Mouse (Mus musculus) fat pad, adult 2 months (tissue): ENCODE results near the gene Gm3238.
"Not testable (repeated sequence)": the region's sequence is repeated elsewhere in the genome, so short reads cannot be mapped to it uniquely, and the experiment has no call there.

Experiments
- DNase-seq: peaks from one replicate; pipeline ENCODE4 v3.0.0-alpha.2; 2011; ENCODE audit warnings: low read depth, low spot score; ENCODE audit errors: extremely low read depth

Gene Gm3238

DNA sequence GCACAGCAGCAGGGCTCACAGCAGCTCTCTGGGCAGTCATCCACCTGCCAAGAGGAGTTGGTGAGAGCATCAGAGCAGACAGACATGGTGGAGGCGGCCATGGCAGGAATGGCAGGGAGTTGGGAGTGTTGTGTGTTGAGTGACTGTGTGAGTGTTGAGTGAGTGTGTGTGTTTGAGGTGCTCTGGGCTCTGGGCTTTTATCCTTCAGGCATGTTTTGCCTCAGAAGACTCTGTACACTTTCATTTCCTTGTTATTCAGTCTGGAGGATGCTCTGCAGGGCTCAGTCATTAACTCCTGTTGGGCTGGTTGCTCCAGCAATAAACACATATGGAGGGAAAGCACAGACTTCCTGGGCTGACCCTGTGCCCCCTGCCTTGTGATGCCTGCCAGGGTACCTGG lies at the start of gene Gm3238:
Gm3238 (minus strand) TSS at position 101 of the 400 bp plus-strand sequence.
- not testable (repeated sequence) for DNase-seq

DNA sequence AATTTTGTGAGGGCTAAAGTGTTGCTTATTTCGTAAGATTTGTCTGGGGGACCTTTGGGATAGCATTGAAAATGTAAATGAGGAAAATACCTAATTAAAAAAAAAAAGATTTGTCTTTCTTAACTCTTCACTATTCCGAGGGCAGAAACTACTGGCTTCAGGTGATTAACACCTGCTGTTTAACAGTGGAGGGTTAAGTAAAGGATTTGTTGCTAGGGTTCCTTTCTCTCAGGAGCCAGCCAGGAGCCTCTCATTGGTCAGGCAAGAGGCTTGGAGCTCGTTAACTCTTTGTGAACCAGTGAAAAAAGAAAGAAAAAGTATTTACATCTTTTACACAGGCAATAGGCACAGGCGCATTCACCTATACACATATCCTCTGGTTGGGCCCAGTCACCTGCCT lies 48.1 kb upstream of the Gm3238 start:
- no peak for DNase-seq

DNA sequence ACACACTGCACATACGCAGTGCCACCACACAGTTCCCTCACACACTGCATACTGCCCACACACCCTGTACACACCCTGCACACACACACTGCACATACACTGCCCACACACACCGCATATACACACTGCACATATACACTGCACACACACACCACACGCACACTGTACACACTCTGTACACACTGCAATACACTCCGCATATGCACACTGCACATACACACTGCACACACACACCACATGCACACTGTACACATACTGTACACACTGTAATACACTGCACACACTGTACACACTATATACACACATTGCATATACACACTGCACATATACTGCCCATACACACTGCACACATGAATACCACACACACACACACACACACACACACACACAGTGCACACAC lies 47.4 kb upstream of the Gm3238 start:
- DNase-seq: no peak

DNA sequence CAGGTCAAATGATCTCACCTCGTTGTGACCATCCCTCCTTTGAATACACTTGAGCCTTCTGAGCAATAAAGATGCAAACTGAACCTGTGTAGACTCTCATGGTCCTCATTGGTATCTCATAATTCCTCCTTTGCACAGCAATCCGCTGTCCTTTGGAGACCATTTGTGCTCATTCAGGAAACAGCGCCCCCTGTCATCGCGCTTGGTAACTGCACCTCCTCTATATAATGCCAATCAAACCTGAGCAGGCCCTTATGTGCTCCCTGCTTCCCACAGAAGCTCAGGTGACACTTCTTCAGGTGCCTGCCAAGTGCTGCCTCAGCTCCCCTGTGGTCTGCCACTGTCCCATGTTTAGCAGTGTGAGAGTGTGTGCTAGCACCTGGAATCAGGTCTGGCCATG lies 44.4 kb upstream of the Gm3238 start:
- DNase-seq: no peak

GRCm38 (mm10) chr10:77814382-77814781 lies 43.3 kb upstream of the Gm3238 start, which contains the start of gene Gm2696:
Gm2696 (plus strand) TSS chr10:77814682.
- no peak for DNase-seq

- no peak for DNase-seq
These were observed 40.6 kb upstream of the Gm3238 start, which contains the start of gene Gm9507 for GRCm38 (mm10) chr10:77811743-77812142. Gm9507 (minus strand) TSS chr10:77811843.

GRCm38 (mm10) chr10:77804095-77804494 lies 33.0 kb upstream of the Gm3238 start:
- DNase-seq: no peak

- no peak for DNase-seq
These were observed 27.9 kb upstream of the Gm3238 start, which contains the start of gene Gm19668 for GRCm38 (mm10) chr10:77798921-77799508. Gm19668 (minus strand) TSS chr10:77799133.

DNA sequence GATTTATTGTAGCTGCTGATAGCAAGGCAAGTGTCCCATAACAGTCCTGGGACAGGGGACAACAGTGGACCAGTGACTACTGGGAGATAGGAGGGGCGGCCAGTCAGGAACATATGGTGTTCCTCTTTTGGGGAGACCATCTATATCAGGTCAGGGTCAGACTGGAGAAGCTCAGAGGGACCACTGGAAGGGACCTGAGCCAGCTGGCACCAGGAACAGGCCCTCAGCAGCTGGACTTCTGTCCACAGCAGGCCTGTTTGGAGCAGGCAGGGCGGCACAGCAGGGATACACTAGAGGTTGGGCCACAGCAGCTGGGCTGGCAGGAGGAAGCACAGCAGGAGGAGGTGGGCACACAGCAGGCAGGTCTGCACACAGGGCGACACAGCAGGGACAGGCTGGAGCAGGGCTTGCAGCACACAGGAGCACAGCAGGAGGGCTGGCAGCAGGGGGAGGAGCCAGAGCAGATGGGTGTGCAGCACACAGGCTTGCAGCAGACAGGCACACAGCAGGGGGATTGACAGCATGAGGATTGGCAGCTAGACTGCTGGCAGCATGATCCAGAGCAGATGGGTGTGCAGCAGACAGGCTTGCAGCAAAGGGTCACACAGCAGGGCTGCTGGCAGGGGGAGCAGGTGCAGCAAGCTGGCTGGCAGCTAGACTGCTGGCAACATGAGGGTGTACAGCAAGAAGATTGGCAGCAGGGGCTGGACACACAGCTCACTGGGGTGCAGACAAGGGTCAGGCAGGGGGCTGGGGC lies 27.2 kb upstream of the Gm3238 start:
- DNase-seq: not testable (repeated sequence)

GRCm38 (mm10) chr10:77797677-77798076 lies 26.6 kb upstream of the Gm3238 start:
- no peak for DNase-seq

- DNase-seq: no peak
These were observed 23.9 kb upstream of the Gm3238 start, which contains the start of gene Gm9639 for GRCm38 (mm10) chr10:77794976-77795375. Gm9639 (minus strand) TSS chr10:77795076.

DNA sequence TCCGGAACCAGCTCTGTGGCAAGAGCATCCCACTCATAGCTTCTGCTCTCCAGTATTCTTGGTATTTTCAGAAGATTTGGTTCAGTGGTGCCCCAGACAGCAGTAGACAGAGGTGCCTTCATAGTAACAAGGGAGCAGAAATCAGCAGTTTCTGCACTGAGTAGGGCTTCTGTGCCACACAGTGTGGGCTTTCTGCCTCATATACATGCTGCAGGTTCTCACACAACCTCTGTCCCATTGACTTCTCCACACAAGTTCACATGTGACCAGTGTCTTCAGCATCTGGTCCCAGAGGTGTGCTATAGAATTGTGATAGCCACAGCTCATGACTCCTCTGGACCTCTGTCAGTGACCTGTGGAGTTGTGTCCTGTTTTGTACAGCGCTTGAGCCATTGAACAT lies 17.5 kb upstream of the Gm3238 start:
- DNase-seq: no peak

GRCm38 (mm10) chr10:77787876-77788275 lies 16.8 kb upstream of the Gm3238 start, which contains the start of gene Gm7137:
Gm7137 (minus strand) TSS chr10:77788200.
- DNase-seq: not testable (repeated sequence)

GRCm38 (mm10) chr10:77783396-77783795 lies 12.3 kb upstream of the Gm3238 start:
- not testable (repeated sequence) for DNase-seq

DNA sequence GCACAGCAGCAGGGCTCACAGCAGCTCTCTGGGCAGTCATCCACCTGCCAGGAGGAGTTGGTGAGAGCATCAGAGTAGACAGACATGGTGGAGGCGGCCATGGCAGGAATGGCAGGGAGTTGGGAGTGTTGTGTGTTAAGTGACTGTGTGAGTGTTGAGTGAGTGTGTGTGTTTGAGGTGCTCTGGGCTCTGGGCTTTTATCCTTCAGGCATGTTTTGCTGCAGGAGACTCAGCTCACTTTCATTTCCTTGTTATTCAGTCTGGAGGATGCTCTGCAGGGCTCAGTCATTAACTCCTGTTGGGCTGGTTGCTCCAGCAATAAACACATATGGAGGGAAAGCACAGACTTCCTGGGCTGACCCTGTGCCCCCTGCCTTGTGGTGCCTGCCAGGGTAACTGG lies 11.3 kb upstream of the Gm3238 start, which contains the start of gene Gm3250:
Gm3250 (minus strand) TSS at position 101 of the 400 bp plus-strand sequence.
- DNase-seq: not testable (repeated sequence)

DNA sequence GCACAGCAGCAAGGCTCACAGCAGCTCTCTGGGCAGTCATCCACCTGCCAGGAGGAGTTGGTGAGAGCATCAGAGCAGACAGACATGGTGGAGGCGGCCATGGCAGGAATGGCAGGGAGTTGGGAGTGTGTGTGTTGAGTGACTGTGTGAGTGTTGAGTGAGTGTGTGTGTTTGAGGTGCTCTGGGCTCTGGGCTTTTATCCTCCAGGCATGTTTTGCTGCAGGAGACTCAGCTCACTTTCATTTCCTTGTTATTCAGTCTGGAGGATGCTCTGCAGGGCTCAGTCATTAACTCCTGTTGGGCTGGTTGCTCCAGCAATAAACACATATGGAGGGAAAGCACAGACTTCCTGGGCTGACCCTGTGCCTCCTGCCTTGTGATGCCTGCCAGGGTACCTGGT lies 5.7 kb upstream of the Gm3238 start, which contains the start of gene Gm7138:
Gm7138 (minus strand) TSS at position 101 of the 400 bp plus-strand sequence.
- DNase-seq: not testable (repeated sequence)

DNA sequence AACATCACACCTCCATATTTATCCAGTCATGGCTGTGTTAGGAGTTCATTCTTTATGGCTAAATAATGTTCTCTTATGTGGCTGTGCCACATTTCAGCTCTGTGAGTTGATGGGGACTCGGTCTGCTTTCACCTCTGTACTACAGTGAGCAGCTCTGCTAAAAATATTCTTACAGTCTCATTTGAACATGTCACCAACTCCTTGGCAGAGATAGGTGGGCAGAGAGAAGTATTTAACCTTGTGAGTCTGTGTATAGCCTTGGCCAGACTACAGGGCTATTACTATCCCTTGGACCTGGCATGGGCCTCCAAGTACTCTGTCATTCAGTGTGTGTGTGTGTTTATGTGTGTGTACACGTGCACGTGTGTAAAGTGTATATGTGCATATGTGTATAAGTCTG lies 1.0 kb upstream of the Gm3238 start:
- not testable (repeated sequence) for DNase-seq

DNA sequence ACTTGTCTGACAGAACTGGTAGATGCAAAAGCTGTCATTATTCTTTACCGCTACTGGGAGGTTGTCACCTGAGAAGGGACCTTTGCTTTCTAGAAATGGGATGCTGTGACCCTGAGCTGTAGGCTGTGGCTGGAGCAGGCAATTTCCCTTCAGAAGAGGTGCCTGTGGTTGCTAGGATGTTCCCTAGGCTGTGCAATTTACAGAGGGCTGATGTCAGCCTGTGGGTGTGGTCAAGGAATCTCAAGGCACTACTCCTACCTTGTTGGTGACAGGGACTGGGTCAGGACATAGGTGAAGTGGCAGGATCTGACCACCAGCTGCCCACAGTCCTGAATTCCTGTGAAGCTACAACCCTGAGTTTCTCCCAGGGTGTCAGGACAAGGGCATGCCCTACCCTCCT lies 1.4 kb downstream of the Gm3238 start:
- no peak for DNase-seq

- DNase-seq: not testable (repeated sequence)
These were observed 11.5 kb downstream of the Gm3238 start, which contains the start of gene Gm3233 for GRCm38 (mm10) chr10:77759582-77759981. Gm3233 (minus strand) TSS chr10:77759682.

- DNase-seq: no peak
These were observed 17.7 kb downstream of the Gm3238 start for GRCm38 (mm10) chr10:77753448-77753847.

GRCm38 (mm10) chr10:77752312-77752711 lies 18.8 kb downstream of the Gm3238 start:
- DNase-seq: not testable (repeated sequence)

GRCm38 (mm10) chr10:77751254-77751653 lies 19.9 kb downstream of the Gm3238 start, which contains the start of gene Gm9736:
Gm9736 (minus strand) TSS chr10:77751354.
- not testable (repeated sequence) for DNase-seq
